Mouse (Mus musculus) small intestine, adult 10 weeks (tissue): ENCODE measurements around the gene Fstl4. TPM values are rescaled to one million over a fixed set of nuclear protein-coding genes. Genes with fewer than 3 reads are reported as not detected.

Experiments
- polyA plus RNA-seq: library from polyadenylated mRNA; stranded (reverse); fragments of 350-450 nt; fragmentation: Illumina TruSeq; extraction: RNeasy Lipid Tissue Mini Kit (QIAGEN cat#74804); gene quantifications from one replicate; pipeline ENCODE4 v1.2.3, GENCODE M21; 2014; ENCODE audit warnings: low replicate concordance

The Fstl4 gene
- not detected for polyA plus RNA-seq

DNA sequence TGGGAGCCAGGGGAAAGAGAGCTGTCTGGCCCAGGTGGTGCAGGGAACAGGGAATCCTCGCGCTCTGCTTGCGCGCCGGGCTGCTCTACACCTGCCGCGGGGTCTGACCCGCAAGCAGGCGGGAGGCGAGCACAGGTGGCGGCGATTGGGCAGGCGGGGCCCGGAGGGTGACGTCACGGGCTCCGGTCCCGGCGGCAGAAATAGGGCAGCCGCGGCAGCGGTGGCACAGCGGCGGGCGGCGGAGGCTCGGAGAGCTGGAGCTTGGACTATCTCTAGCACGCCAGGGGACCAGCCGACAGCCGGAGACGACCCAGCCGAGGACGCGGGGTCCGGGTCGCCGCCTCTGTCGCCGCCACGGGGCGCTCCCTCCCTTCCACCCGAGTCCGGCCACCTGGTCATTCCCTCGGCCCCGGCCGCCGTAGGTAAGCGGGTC is at the start of gene Fstl4:
Gene Fstl4 (plus strand): TSS at position 174 of the 433 bp plus-strand sequence.

